Mouse (Mus musculus): ENCODE results near the gene Fbxl8.

Gene Fbxl8

GRCm38 (mm10) chr8:105257318-105258114 lies 6.9 kb upstream of the Fbxl8 start:
- DNase-seq (ENCODE audit: low read depth, low spot score), result no peak

DNA sequence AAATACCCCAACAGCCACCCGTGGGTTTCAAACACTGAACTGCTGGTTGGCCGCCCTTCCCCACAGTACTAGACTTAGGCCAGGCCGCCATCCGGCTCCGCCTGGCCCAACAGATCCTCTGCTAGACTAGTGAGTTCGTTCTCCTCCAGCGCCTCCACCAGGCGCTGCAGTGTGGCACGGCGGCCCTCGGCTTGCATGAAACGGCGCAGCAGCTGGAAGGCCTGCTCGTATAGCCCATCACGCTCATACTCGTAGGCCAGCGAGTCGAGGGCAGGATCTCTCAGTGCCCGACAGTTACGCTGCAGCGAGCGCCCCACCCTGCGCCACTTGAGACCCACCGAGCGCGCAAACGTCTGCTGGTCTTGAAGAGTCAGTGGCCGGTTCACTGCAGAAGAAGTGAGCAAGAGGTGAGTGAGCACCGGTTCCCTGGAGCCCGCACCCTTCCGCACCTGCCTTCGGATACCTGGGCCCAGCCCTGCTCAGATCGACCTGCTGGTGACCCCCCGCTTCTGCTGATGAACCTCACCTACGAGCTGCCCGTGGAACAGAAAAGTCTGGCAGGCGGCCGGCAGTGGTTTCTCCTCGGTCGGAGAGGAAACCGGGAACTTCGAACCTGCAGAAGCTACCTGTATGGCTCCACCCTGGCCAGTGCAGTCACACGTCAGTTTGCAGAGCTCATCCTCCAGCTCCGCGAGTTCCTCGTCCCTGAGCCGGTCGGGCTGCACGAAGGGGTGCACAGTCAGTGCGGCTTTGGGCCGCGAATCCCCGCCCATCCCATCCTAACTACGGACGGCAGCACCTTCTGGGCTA lies 5.3 kb upstream of the Fbxl8 start:
- DNase-seq (ENCODE audit: low read depth, low spot score), result no peak

DNA sequence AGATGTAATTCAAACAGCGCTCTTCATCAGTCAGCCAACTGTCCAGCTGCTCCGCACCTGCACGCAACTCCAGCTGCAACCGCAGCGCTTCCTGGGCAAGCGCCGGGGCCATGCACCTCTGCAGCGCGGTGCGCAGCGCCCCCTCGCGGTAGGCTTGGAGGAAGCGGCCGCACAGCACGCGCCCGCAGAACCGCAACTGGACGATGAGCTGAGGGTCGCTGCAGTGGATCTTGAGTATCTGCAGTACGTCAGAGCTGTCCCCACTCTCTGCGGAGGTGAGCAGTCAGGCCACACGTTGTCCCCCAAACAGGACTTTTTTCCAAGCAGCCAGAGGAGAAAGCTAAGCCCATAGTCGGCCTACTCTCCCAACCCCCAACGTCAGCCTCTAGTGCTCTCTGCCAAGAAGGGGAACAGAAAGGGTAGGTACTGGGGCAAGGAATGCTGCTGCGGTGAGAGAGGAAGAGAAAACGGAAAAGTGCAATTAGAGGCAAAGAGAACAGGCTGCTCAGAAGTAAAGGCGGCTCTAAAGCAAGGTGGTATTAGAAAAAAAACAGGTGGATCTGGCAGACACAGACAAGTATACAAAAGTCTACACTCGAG lies 4.6 kb upstream of the Fbxl8 start:
- DNase-seq (ENCODE audit: low read depth, low spot score), result no peak

DNA sequence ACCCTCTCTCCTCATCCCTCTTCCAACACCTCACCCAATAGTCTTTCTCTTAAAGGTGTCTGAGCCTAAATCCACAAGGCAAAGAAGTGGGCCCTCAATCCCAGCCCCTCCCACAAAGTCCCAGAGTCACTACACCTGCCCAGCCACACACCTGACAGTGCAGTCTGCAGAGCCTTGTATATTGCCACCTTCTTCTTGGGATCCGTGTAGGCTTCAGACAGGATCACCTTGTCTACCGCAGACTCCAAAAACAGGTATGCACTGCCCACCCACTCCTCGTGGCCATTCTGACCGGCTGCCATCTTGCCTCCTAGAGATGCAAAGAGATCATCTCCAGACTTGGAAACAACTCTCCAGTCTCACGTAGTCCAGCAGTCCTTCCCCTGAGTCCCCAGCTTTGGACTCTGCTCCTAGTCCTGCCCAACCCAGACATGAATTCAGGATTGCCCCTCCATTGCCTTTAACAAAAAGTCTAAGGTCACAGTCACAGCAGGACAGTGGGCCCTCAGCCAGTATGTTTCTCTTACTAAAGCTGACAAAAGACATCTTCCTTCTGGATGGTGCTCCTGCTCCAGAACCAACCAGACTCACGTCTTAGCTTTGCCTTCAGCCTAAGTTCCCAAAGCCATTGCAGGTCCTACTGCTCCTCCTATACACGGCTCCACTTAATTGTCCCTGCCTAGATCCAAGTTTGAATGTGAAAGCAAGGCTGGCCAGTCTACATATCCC lies 3.9 kb upstream of the Fbxl8 start:
- no peak for DNase-seq (ENCODE audit: low read depth, low spot score)

DNA sequence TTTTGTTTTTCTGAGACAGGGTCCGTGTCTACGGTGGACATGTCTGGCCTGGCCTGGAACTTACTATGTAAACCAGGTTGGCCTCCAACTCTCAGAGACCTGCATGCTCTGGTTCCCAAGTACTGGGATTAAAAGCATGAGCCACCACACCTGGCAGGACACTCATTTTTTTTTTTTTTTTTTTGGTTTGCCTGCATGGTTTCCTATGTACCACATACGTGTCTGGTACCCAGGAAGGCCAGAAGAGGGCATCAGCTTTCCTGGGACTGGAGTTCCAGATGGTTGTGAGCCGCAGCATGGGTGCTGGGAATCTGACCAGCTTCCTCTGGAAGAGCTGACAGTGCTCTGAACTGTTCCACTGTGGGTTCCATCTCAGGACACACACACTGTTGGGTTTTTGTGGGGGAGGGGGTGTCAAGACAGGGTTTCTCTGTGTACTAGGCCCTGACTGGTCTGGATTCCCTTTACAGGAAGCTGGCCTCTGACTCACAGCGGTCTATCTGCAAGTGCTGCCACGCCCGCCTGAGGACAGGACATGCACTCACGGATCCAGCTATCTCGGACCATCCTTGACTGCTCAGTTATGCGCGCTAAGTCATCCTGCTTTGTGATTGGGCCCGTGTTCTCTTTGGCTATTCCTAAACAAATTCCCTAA lies 3.0 kb upstream of the Fbxl8 start:
- no peak for DNase-seq (ENCODE audit: low read depth, low spot score)

DNA sequence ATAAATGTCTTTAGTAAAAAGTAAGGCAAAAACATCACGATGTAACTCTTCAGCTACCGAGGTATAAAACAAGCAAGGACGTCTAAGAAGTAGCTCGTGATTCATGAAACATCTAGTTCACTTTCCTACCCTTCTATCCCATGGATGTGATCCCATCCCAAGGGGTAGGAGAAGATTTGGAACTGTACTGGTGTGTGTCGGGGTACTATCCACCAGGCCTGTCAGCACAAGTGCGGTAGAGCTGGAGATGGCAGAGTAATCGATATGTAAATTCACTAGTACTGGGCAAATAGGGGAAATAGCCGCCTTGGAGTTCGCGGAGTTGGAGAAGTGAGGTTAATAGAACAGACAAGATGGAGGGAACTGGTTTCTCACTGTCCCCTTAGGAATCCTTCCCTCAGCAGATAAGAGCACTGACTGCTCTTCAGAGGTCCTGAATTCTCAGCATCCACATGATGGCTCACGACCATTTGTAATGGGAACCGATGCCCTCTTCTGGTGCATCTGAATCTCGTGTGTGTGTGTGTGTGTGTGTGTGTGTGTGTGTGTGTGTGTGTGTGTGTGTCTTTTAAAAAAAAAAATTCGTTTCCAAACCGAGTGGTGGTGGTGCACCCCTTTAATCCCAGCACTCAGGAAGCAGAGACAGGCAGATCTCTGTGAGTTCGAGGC lies 1.1 kb upstream of the Fbxl8 start:
- no peak for DNase-seq (ENCODE audit: low read depth, low spot score)

- DNase-seq (ENCODE audit: low read depth, low spot score), result no peak
Observed at GRCm38 (mm10) chr8:105265128-105265527, 680 bp downstream of the Fbxl8 start.

GRCm38 (mm10) chr8:105266775-105267174 lies 2.3 kb downstream of the Fbxl8 start:
- no peak for DNase-seq (ENCODE audit: low read depth, low spot score)

GRCm38 (mm10) chr8:105268342-105269074 lies 4.1 kb downstream of the Fbxl8 start:
- DNase-seq (ENCODE audit: low read depth, low spot score), result no peak

GRCm38 (mm10) chr8:105269075-105269458 lies 4.6 kb downstream of the Fbxl8 start:
- DNase-seq (ENCODE audit: low read depth, low spot score), result no peak

DNA sequence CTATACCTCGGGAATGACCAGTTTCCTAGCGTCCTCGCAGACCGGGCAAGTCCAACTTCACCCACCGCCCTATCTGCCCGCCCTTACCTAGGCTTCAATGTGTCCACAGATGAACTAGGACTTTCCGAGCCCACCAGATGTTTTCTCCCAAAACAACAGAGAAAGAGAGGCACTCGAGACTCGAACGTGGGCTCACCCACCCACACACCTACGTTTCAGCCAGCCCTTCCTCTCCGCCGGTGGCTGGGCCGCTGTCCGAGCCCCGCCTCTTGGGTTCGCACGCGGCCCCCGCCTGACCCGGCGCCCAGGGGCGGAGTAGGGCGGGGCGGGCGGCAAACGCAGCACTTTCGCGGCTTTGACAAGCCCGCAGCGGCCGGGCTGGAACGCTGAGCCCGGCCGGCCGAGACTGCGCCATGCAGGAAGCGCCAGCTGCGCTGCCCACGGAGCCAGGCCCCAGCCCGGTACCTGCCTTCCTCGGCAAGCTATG lies 5.1 kb downstream of the Fbxl8 start, which contains the start of gene Hsf4:
TSS of gene Hsf4 (plus strand) at position 341 of the 487 bp plus-strand sequence.
- DNase-seq (ENCODE audit: low read depth, low spot score), result no peak

DNA sequence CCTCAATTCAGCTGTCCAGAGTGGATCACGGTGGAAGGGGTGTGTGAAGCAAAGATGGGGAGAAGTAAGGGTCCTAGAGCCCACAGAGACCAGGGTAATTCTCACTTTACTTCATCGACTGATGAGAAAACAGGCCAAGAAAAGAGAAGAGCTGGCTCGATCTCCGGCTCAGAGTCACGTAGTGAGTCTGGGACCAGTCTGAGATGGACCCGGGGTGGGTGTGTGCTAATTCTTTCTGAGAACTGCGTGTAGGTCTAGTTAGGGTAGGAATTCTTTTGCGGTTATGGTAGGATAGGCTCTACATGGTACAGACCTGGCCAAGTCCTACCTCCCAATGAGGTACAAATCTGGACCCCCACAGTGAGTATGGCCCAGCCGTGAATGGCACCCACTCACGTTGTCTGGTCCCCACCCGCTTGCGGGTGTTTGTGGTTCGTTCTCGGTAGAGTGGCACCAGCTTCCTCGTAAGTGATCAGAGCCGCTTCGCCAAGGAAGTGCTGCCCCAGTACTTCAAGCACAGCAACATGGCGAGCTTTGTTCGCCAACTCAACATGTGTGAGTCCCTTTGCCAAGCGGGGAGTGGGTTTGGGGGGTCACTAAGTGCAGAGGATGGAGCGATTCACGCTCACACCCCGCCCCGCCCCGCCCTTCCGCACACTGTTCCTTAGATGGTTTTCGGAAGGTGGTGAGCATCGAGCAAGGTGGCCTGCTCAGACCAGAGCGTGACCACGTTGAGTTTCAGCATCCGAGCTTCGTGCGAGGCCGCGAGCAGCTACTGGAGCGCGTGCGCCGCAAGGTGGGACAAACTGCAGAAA lies 5.9 kb downstream of the Fbxl8 start:
- DNase-seq (ENCODE audit: low read depth, low spot score), result no peak

- no peak for DNase-seq (ENCODE audit: low read depth, low spot score)
Observed at GRCm38 (mm10) chr8:105270916-105271186, 6.4 kb downstream of the Fbxl8 start.

- DNase-seq (ENCODE audit: low read depth, low spot score), result no peak
Observed at GRCm38 (mm10) chr8:105275387-105275786, 10.9 kb downstream of the Fbxl8 start.

GRCm38 (mm10) chr8:105275840-105276239 lies 11.4 kb downstream of the Fbxl8 start, which contains the start of gene Nol3:
Nol3 (plus strand) TSS chr8:105276140.
- no peak for DNase-seq (ENCODE audit: low read depth, low spot score)

DNA sequence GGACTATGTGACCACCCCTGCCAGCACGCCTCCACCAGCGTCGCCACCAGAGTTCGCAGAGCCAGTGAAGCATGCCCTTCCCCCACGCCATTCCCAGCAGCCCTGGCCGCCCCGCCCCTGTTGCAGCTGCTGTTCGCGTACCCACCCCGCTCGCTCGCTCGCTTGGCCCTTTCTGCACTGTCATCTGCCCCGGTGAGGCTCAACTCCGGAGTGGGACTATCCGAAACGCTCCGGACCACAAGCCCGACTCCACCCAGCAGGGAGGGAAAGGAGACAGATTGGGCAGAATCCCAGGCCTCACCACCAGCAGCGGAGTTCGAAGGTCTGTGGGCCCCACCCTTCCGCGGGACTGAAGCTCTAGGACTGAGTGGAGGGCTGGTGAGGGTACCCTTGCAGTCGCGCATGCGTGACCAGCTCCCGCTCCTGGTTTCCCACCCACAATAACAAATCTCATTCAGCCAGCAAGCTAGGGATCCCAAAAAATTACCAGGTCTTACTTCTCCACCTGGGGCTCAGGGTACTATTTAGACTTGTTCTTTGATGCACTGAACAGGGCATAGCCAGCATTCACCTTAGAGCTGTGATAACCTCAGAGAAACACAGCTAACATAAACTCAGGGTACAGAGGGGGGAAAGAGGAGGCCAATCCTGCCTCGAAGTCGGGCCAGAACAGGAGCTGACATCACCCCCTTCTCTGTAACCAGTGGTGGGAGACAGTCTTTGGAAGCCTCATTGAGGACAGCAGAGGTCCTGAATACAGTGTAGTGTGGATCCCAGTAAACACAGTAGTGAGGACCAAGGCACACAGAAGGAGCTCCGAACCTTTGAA lies 12.1 kb downstream of the Fbxl8 start:
- no peak for DNase-seq (ENCODE audit: low read depth, low spot score)

GRCm38 (mm10) chr8:105278911-105279334 lies 14.5 kb downstream of the Fbxl8 start:
- DNase-seq (ENCODE audit: low read depth, low spot score), result no peak

DNA sequence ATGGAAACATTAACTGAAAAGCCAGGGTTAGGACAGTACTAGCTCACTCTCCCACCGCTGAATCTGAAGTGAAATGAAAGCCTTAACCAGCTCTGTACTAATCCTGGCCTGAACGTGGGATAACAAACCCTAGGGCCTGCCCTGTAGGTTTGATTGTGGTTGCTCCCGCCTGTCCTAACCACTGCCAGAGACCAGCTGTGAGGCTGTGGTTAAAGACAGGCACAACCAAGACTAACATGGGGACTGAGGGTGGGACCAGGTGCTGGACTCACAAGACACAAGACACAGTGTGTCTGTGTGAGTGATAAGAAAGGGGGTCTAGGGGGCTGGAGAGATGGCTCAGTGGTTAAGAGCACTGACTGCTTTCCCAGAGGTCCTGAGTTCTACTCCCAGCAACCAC lies 16.1 kb downstream of the Fbxl8 start:
- DNase-seq (ENCODE audit: low read depth, low spot score), result no peak
